Mouse (Mus musculus) kidney, postnatal 14 days (tissue): ENCODE data around the gene AC124502.3.
A peak's percentile ranks its signal among the peaks of the same experiment; 100 is the strongest.
"Not testable (repeated sequence)": the region's sequence is repeated elsewhere in the genome, so short reads cannot be mapped to it uniquely, and the experiment has no call there.

Experiments
- DNase-seq: peaks from one replicate; pipeline ENCODE4 v3.0.0; 2022; ENCODE audit warnings: mixed read lengths

AC124502.3 gene

GRCm38 (mm10) chr19:5038709-5039156, at the start of gene AC124502.3, which contains the start of gene B4gat1:
Gene AC124502.3 (plus strand): TSS chr19:5038891.
Gene B4gat1 (plus strand): TSS chr19:5038826.
- DNase-seq = peak; percentile 93

GRCm38 (mm10) chr19:4989013-4989412, 49.7 kb upstream of the AC124502.3 start:
- DNase-seq = peak; percentile 93

GRCm38 (mm10) chr19:4989434-4990255, 49.0 kb upstream of the AC124502.3 start:
- no peak for DNase-seq

- no peak for DNase-seq
Measured at GRCm38 (mm10) chr19:4990256-4990625, 48.5 kb upstream of the AC124502.3 start, which contains the start of gene Npas4. Gene Npas4 (minus strand): TSS chr19:4990316.

GRCm38 (mm10) chr19:4990716-4991115, 48.0 kb upstream of the AC124502.3 start:
- DNase-seq = no peak

DNA sequence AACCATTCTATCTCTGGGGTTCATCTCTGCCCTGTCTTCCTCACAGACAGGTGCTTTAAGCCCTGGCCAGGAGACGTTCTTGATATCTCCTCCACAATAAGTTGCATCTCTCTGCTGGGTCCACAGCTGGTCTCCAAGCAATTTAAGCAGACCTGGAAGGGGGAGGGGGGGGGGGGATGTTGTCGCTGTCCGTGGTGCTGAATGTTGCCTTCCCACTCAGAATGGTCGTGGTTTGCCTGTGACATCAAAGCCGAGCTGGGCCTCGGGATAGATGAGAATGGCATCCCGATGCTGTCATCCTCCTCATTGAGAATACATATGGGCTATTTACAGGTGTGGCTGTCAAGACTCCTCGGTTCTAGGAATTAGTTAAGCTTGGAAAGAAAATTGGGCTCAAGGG, 46.3 kb upstream of the AC124502.3 start:
- DNase-seq = no peak

- DNase-seq = peak; percentile 19
Measured at GRCm38 (mm10) chr19:4992904-4993303, 45.8 kb upstream of the AC124502.3 start.

GRCm38 (mm10) chr19:4994043-4994442, 44.6 kb upstream of the AC124502.3 start:
- no peak for DNase-seq

- DNase-seq = no peak
Measured at GRCm38 (mm10) chr19:4999445-5000140, 39.1 kb upstream of the AC124502.3 start.

DNA sequence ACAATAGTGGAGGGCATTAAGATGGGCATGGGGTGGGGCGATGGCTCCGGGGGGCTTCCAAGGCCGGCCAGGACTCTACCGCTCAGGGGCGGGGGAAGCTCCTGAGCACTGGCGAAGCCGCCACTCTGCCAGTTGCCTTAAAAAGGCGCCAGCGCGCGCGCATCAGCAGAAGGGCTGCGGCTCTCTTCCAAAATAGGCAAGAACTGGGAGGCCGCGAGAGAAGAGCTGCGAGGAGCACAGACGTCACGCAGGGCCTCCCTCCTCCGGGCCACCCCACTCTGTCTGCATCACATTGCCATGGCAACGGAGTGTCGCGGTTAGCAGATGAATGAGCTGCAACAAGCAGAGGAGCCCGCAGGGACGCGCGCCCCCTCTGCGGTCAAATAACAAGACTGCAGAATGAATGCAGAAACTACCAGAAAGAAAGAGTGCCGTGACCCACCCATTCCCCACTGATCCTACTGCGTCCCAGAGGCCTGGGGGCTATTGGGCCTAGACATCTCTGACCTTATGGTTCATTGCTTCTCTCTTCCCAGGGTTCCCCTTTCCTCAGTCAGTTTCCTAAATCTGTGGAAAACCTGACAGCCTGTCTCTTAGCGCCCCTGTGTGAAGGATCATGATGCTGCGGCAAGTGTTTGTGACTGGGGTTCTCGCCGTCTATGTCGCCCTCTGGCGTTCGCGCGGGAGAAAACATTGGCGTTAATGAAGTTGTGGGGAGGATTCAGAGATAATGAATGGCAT, 36.9 kb upstream of the AC124502.3 start:
- DNase-seq = peak; percentile 80

- not testable (repeated sequence) for DNase-seq
Measured at GRCm38 (mm10) chr19:5003644-5004043, 35.0 kb upstream of the AC124502.3 start.

- DNase-seq = no peak
Measured at GRCm38 (mm10) chr19:5004925-5005324, 33.8 kb upstream of the AC124502.3 start.

GRCm38 (mm10) chr19:5013138-5013537, 25.6 kb upstream of the AC124502.3 start:
- no peak for DNase-seq

DNA sequence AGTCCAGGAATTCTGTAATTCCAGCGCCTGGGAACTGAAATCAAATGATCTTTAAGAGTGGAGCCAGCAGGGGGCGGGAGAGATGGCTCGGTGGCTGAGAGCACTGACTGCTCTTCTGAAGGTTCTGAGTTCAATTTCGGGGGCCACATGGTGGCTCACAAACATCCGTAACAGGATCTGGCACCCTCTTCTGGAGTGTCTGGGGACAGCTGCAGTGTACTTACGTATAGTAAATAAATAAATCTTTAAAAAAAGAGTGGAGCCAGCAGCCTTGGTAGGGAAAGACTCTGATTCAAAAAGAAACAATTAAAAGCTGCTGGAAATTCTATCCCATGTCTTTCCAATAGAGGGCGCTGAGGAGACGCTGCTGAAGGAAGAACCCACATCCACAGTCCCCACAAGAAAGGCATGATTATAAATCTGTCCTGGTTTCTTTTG, 23.7 kb upstream of the AC124502.3 start:
- DNase-seq = peak; percentile 40

DNA sequence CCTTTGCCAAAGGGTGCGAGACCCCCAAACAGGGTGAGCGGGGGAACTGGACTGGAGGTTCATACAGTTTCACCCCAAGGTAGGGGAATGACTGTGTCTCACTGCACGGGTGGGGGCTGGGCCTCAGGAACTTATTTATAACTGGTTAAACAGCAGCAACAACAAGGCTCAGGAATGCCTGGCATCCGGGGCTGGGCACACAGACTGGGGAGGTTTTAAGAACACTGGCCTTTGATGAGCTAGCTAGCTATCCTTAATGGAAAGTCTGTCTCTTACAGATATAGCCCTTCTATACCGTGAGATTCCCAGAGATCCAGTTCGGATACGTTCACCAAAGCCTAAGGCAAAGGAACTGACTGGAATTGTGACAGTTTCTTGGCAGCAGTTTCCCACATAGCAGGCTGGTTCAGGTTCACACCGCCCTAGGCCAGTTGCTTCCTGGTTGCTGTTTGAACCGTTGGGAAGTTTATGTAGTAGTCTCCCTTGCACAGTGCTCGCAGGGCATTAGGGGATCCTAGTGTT, 22.4 kb upstream of the AC124502.3 start:
- peak; percentile 67 for DNase-seq

DNA sequence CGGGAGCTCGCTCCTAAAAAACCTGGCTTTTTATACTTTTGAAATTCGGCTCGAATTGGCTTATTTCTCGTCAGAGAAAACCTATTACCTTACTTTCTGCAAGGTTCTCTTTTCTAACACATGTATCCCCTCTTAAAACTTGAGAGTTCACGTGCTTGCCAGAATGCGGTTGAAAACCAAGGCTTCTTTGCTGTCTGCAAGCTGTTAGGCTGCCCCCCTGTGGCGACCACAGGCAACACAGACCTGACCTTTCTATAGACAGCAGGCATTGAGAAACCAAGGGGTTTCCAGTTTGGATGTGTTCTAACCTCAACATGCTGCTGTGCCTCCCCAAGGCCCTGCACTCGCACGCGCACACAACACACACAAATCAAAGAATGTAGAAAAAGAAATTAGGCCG, 21.9 kb upstream of the AC124502.3 start:
- peak; percentile 71 for DNase-seq

DNA sequence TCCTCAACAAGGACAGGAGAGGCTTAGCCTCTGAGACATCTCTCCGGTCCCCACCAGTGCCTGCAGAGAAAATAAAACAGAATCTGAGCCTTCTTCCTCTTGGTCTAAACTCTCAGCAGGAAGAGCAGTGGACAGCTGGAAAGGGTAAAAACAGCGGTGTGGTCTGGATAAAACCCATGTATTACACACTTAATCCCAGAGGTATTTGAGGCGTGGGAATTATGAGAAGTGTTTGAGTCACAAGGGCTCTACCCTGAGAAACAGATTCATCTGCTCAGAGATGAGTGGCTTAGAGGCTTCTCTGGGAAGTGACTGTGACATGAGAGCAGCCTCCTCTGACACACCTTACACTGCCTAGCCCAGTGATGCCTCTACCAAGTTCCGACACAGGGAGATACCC, 21.1 kb upstream of the AC124502.3 start:
- DNase-seq = no peak

- DNase-seq = no peak
Measured at GRCm38 (mm10) chr19:5018191-5018590, 20.5 kb upstream of the AC124502.3 start.

- DNase-seq = no peak
Measured at GRCm38 (mm10) chr19:5021416-5021815, 17.3 kb upstream of the AC124502.3 start.

GRCm38 (mm10) chr19:5023621-5024479, 14.8 kb upstream of the AC124502.3 start, which contains the start of gene Slc29a2:
Gene Slc29a2 (plus strand): TSS chr19:5023860.
- peak; percentile 96 for DNase-seq

- DNase-seq = no peak
Measured at GRCm38 (mm10) chr19:5026111-5026510, 12.6 kb upstream of the AC124502.3 start.

- DNase-seq = no peak
Measured at GRCm38 (mm10) chr19:5032686-5033085, 6.0 kb upstream of the AC124502.3 start.
